Mouse (Mus musculus) CH12.LX (cell line): ENCODE data around the gene Sall4. TPM values are rescaled to one million over a fixed set of nuclear protein-coding genes. Genes with fewer than 3 reads are reported as not detected.

ENCODE experiments used
- DNase-seq: peaks from one replicate; pipeline ENCODE4 v3.0.0-alpha.2; 2013; ENCODE audit errors: extremely low read depth
- H3K27ac ChIP-seq: 2 replicates; pipeline ENCODE4 v1.5.1; 2012; ENCODE audit warnings: low read depth, mild to moderate bottlenecking, control low read depth, moderate library complexity; ENCODE audit not compliant: insufficient read depth
- H3K27me3 ChIP-seq: replicated peaks from 2 replicates; pipeline ENCODE3; 2012; ENCODE audit warnings: inconsistent platforms
- H3K36me3 ChIP-seq, 2 experiments: replicated peaks in 1 of 2; 2 replicates each; pipeline versions ENCODE3 to v1.6.1; 2012; ENCODE audit warnings: inconsistent platforms in 1 of 2, low read length in 1 of 2, mild to moderate bottlenecking in 1 of 2, mixed read lengths in 1 of 2, moderate library complexity in 1 of 2; ENCODE audit not compliant: control insufficient read depth in 1 of 2, insufficient read depth in 1 of 2
- H3K4me1 ChIP-seq, 2 experiments: 2 replicates each; pipeline ENCODE4 v1.6.1; 2012; ENCODE audit warnings: inconsistent platforms in 1 of 2, moderate library complexity in 1 of 2; ENCODE audit not compliant: insufficient read depth in 2 of 2, control insufficient read depth in 1 of 2
- H3K4me2 ChIP-seq: 2 replicates; pipeline ENCODE4 v1.6.1; 2012; ENCODE audit warnings: low read depth, mild to moderate bottlenecking, control low read depth; ENCODE audit not compliant: poor library complexity, insufficient read depth, severe bottlenecking
- H3K4me3 ChIP-seq, 3 experiments: fragments of 150-350 bp in 1 of 3; sonication (generic) in 1 of 3; replicated peaks in 1 of 3; 2 replicates each; pipeline versions ENCODE3 to v1.5.1; 2011 to 2012; ENCODE audit warnings: low read depth in 2 of 3, low read length in 2 of 3, mild to moderate bottlenecking in 2 of 3, moderate library complexity in 2 of 3, control low read depth in 1 of 3, improper control_type of control experiment in 1 of 3, inconsistent platforms in 1 of 3, mixed read lengths in 1 of 3; ENCODE audit not compliant: poor library complexity in 1 of 3
- H3K79me2 ChIP-seq: replicated peaks from 2 replicates; pipeline ENCODE4 v1.6.1; 2012; ENCODE audit warnings: mild to moderate bottlenecking, moderate library complexity; ENCODE audit not compliant: control insufficient read depth, poor library complexity, insufficient read depth, severe bottlenecking; ENCODE audit errors: extremely low read depth
- H3K9ac ChIP-seq: 2 replicates; pipeline ENCODE4 v1.6.1; 2012; ENCODE audit warnings: low read depth, mild to moderate bottlenecking, control low read depth, moderate library complexity; ENCODE audit not compliant: insufficient read depth
- H3K9me3 ChIP-seq: replicated peaks from 2 replicates; pipeline ENCODE3; 2012; ENCODE audit warnings: low read length, inconsistent platforms, mixed read lengths
- BHLHE40 ChIP-seq: IDR thresholded peaks from 2 replicates; pipeline ENCODE4 v1.6.1; 2011; ENCODE audit warnings: mild to moderate bottlenecking, low read depth, low read length, improper control_type of control experiment
- CHD1 ChIP-seq: IDR thresholded peaks from 2 replicates; pipeline ENCODE4 v1.6.1; 2012; ENCODE audit warnings: low read depth, low read length, improper control_type of control experiment, inconsistent platforms
- CTCF ChIP-seq, 2 experiments: IDR thresholded peaks in 1 of 2; conservative IDR thresholded peaks in 1 of 2; 2 replicates each; pipeline ENCODE4 v1.5.1; 2011 to 2012; ENCODE audit warnings: low read depth in 2 of 2, low read length in 2 of 2, improper control_type of control experiment in 1 of 2, inconsistent platforms in 1 of 2, mild to moderate bottlenecking in 1 of 2, moderate library complexity in 1 of 2
- ETS1 ChIP-seq: conservative IDR thresholded peaks from 2 replicates; pipeline ENCODE4 v1.6.1; 2012; ENCODE audit warnings: low read depth, mild to moderate bottlenecking, inconsistent platforms, low read length, improper control_type of control experiment, moderate library complexity
- IRF4 ChIP-seq: IDR thresholded peaks from 2 replicates; pipeline ENCODE4 v1.6.1; 2014; ENCODE audit warnings: low read depth, mild to moderate bottlenecking, inconsistent platforms, low read length, improper control_type of control experiment
- JUND ChIP-seq: conservative IDR thresholded peaks from 2 replicates; pipeline ENCODE4 v1.6.1; 2011; ENCODE audit warnings: low read depth, low read length, improper control_type of control experiment
- KAT2A ChIP-seq: IDR thresholded peaks from 2 replicates; pipeline ENCODE4 v1.6.1; 2012; ENCODE audit warnings: low read length, improper control_type of control experiment, inconsistent platforms; ENCODE audit not compliant: insufficient replicate concordance
- MAFK ChIP-seq: IDR thresholded peaks from 2 replicates; pipeline ENCODE4 v1.6.1; 2011; ENCODE audit warnings: low read length, improper control_type of control experiment; ENCODE audit not compliant: insufficient replicate concordance
- MAX ChIP-seq: IDR thresholded peaks from 2 replicates; pipeline ENCODE4 v1.6.1; 2011; ENCODE audit warnings: low read length, improper control_type of control experiment
- MXI1 ChIP-seq: IDR thresholded peaks from 2 replicates; pipeline ENCODE4 v1.6.1; 2011; ENCODE audit warnings: mild to moderate bottlenecking, low read depth, low read length, improper control_type of control experiment
- NELFE ChIP-seq: IDR thresholded peaks from 2 replicates; pipeline ENCODE4 v1.6.1; 2011; ENCODE audit warnings: low read depth, low read length, improper control_type of control experiment
- NRF1 ChIP-seq: IDR thresholded peaks from 2 replicates; pipeline ENCODE4 v1.6.1; 2014; ENCODE audit warnings: low read depth, mild to moderate bottlenecking, inconsistent platforms, low read length, improper control_type of control experiment, moderate library complexity
- PAX5 ChIP-seq: IDR thresholded peaks from 2 replicates; pipeline ENCODE4 v1.6.1; 2012; ENCODE audit warnings: low read length, inconsistent platforms, mixed read lengths
- POLR2A ChIP-seq: IDR thresholded peaks from 2 replicates; pipeline ENCODE4 v1.6.1; 2011; ENCODE audit warnings: low read depth, mild to moderate bottlenecking, improper control_type of control experiment, low read length
- POLR2AphosphoS2 ChIP-seq: IDR thresholded peaks from 2 replicates; pipeline ENCODE4 v1.6.1; 2011; ENCODE audit warnings: low read depth, low read length, improper control_type of control experiment
- RCOR1 ChIP-seq: conservative IDR thresholded peaks from 2 replicates; pipeline ENCODE4 v1.6.1; 2012; ENCODE audit warnings: low read depth, mild to moderate bottlenecking, inconsistent platforms, low read length, improper control_type of control experiment
- SMC3 ChIP-seq: IDR thresholded peaks from 2 replicates; pipeline ENCODE4 v1.6.1; 2011; ENCODE audit warnings: low read depth, low read length, improper control_type of control experiment
- TBP ChIP-seq: conservative IDR thresholded peaks from 2 replicates; pipeline ENCODE4 v1.6.1; 2011; ENCODE audit warnings: low read depth, low read length, improper control_type of control experiment
- TCF12 ChIP-seq: IDR thresholded peaks from 2 replicates; pipeline ENCODE4 v1.6.1; 2014; ENCODE audit warnings: low read depth, mild to moderate bottlenecking, inconsistent platforms, low read length, improper control_type of control experiment
- USF2 ChIP-seq: conservative IDR thresholded peaks from 2 replicates; pipeline ENCODE4 v1.6.1; 2011; ENCODE audit warnings: low read depth, low read length, improper control_type of control experiment
- ZC3H11A ChIP-seq: IDR thresholded peaks from 2 replicates; pipeline ENCODE4 v1.6.1; 2012; ENCODE audit warnings: low read depth, mild to moderate bottlenecking, inconsistent platforms, low read length, improper control_type of control experiment
- ZKSCAN1 ChIP-seq: IDR thresholded peaks from 2 replicates; pipeline ENCODE4 v1.6.1; 2012; ENCODE audit warnings: low read depth, inconsistent platforms, low read length, improper control_type of control experiment, borderline replicate concordance
- dilution Hi-C: fragments of 300-500 bp; cut with MboI; formaldehyde crosslinking; loops from 2 replicates; pipeline ENCODE4 v1.14.3; 2020; ENCODE audit warnings: low sequenced_read_pairs; ENCODE audit not compliant: extremely low pct_unique_long_range_greater_than_20kb, extremely low pct_ligation_motif_present
- in situ Hi-C: fragments of 300-500 bp; cut with MboI; formaldehyde crosslinking; loops from 3 replicates; pipeline ENCODE4 v1.14.3; 2019; ENCODE audit warnings: low sequenced_read_pairs, low pct_ligation_motif_present, low pct_unique_long_range_greater_than_20kb, mixed read lengths
- polyA plus RNA-seq: library from polyadenylated mRNA; unstranded; fragments of >175 nt; gene quantifications from 2 replicates; pipeline ENCODE4 v1.2.1, GENCODE M21; 2012; ENCODE audit warnings: low read depth; ENCODE audit not compliant: insufficient read length
- total RNA-seq, 2 experiments: library from RNA; depleted of rRNA; stranded (reverse); fragments of 300-350 nt in 1 of 2; fragments of >200 nt in 1 of 2; gene quantifications; 2 replicates each; pipeline ENCODE4 v1.2.3; 2012 to 2014

Sall4 gene
- total and polyA plus RNA-seq, 3 experiments: not detected

DNA sequence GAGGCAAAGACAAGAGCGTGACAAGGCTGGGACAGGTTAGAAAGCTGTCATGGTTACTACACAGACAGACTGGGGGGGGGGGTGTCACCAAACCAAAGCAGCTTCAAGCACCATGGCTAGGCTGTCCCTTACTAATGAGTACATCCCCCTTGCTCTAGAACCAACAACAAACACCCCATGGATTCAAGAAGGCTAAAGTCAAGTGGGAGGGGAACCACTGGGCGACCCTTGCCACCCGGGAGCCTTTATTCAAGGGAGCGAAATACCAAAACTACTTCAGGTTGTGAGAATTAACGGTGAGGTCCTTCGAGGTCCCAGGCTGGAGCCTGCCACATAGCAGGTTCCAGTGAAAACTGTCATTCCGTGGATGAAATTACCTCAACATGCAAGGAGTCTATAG lies 4.0 kb downstream of the Sall4 start:
- no peak for DNase-seq
- no peaks in the 10 kb centered on the region for H3K79me2 ChIP-seq
- H3K27me3 ChIP-seq: peaks cover 45% of the 10 kb centered on the region
- H3K9me3 ChIP-seq: peaks cover 18% of the 10 kb centered on the region
- no peak overlapping the region for H3K27ac ChIP-seq
- H3K4me2 ChIP-seq: no peak overlapping the region
- no peak overlapping the region for H3K4me3 ChIP-seq
- TF ChIP-seq MAFK: no peak
- TF ChIP-seq ETS1: no peak
- TF ChIP-seq POLR2AphosphoS2: no peak
- TF ChIP-seq ZKSCAN1: no peak
- no peak for TF ChIP-seq NELFE
- no peak for TF ChIP-seq USF2
- no peak for TF ChIP-seq BHLHE40
- no peak for TF ChIP-seq CTCF (conservative IDR thresholded peaks at IDR 0.05 in 1 of 2, IDR thresholded peaks at IDR 0.05 in 1 of 2; ENCODE audit: low read depth in 2 of 2, low read length in 2 of 2)
- TF ChIP-seq SMC3: no peak
- no peak for TF ChIP-seq ZC3H11A
- TF ChIP-seq RCOR1: no peak
- no peak for TF ChIP-seq IRF4
- TF ChIP-seq TBP: no peak
- no peak for TF ChIP-seq KAT2A
- TF ChIP-seq MAX: no peak
- TF ChIP-seq MXI1: no peak
- TF ChIP-seq POLR2A: no peak
- TF ChIP-seq PAX5: no peak
- TF ChIP-seq CHD1: no peak
- TF ChIP-seq JUND: no peak
- peaks cover 0 to 6% of the 10 kb centered on the region in 2 experiments; a peak in 2 of 4 replicates for H3K4me1 ChIP-seq
- no peak overlapping the region for H3K9ac ChIP-seq
- dilution Hi-C loops: no loop called here
- no peaks in the 10 kb centered on the region for H3K36me3 ChIP-seq
- in situ Hi-C loops: no loop called here

GRCm38 (mm10) chr2:168762411-168762815 lies 5.3 kb downstream of the Sall4 start:
- no peak overlapping the region for H3K4me3 ChIP-seq
- in situ Hi-C loops (no loop called here), dilution Hi-C loops (no loop called here)
- H3K36me3 ChIP-seq: no peaks in the 10 kb centered on the region
- peaks cover 18% of the 10 kb centered on the region for H3K9me3 ChIP-seq
- no peak overlapping the region for H3K27ac ChIP-seq
- H3K27me3 ChIP-seq: peaks cover 35% of the 10 kb centered on the region
- no peaks in the 10 kb centered on the region for H3K4me1 ChIP-seq
- TF ChIP-seq TCF12 (no peak), NRF1 (no peak)
- no peak overlapping the region for H3K9ac ChIP-seq
- H3K79me2 ChIP-seq: no peaks in the 10 kb centered on the region
- no peak for DNase-seq
- H3K4me2 ChIP-seq: no peak overlapping the region
